Mouse (Mus musculus) stomach, embryonic 16.5 days (tissue): ENCODE data around the gene Wnk1. TPM values are rescaled to one million over a fixed set of nuclear protein-coding genes. Genes with fewer than 3 reads are reported as not detected.

Experiments used
- ATAC-seq: fragments of 200-750 bp; cut with Nextera tagmentation; 2 replicates; pipeline ENCODE4 v1.8.0; 2017; ENCODE audit warnings: moderate number of reproducible peaks, moderate TSS enrichment; ENCODE audit not compliant: insufficient read depth, low FRiP score
- H3K27ac ChIP-seq: fragments of 300-500 bp; sonication (generic); 2 replicates; pipeline ENCODE4 v1.5.1; 2014; ENCODE audit warnings: low read length
- H3K27me3 ChIP-seq: fragments of 300-500 bp; sonication (generic); 2 replicates; pipeline ENCODE4 v1.6.1; 2014; ENCODE audit warnings: low read length, control low read depth, mixed read lengths; ENCODE audit not compliant: control insufficient read depth, insufficient read depth
- H3K36me3 ChIP-seq: fragments of 300-500 bp; sonication (generic); 2 replicates; pipeline ENCODE4 v1.6.1; 2014; ENCODE audit warnings: low read length; ENCODE audit not compliant: control insufficient read depth, insufficient read depth
- H3K4me1 ChIP-seq: fragments of 300-500 bp; sonication (generic); 2 replicates; pipeline ENCODE4 v1.6.1; 2014; ENCODE audit warnings: low read length, control low read depth, mixed read lengths; ENCODE audit not compliant: control insufficient read depth, insufficient read depth
- H3K4me2 ChIP-seq: fragments of 300-500 bp; sonication (generic); 2 replicates; pipeline ENCODE4 v1.6.1; 2014; ENCODE audit warnings: low read depth, low read length, mixed read lengths
- H3K4me3 ChIP-seq: fragments of 300-500 bp; sonication (generic); replicated peaks from 2 replicates; pipeline ENCODE4 v1.5.1; 2014; ENCODE audit warnings: mild to moderate bottlenecking, low read length
- H3K9ac ChIP-seq: fragments of 300-500 bp; sonication (generic); 2 replicates; pipeline ENCODE4 v1.6.1; 2014; ENCODE audit warnings: low read length
- H3K9me3 ChIP-seq: fragments of 300-500 bp; sonication (generic); replicated peaks from 2 replicates; pipeline ENCODE4 v1.6.1; 2016; ENCODE audit warnings: low read length, control low read depth; ENCODE audit not compliant: control insufficient read depth
- WGBS: fragments of 180-500 bp; shearing (Covaris S2); extraction: QIAGEN DNeasy Blood & Tissue Kit; methylation state at CpG from one replicate; pipeline ENCODE4 v1.1.7; 2014; 5-methylcytosine and 5-hydroxymethylcytosine counted together
- microRNA counts: library from miRNA; unstranded; fragments of <30 nt; microRNA quantifications from one replicate; lab custom pipeline; 2016
- microRNA-seq: library from miRNA; unstranded; fragments of <30 nt; microRNA quantifications from one replicate; pipeline ENCODE4, GENCODE M21; 2016
- polyA plus RNA-seq: library from polyadenylated mRNA; unstranded; fragments of >200 nt; fragmentation: Nextera tagmentation; extraction: Ambion mirVana; gene quantifications from 2 replicates; pipeline ENCODE4 v1.2.1, GENCODE M21; 2015

The Wnk1 gene
- polyA plus RNA-seq, 1 experiment from 2014 or later: 37.4 TPM

- peak within 1 kb of the TSS; percentile 94 for H3K4me3 ChIP-seq
- no peaks in the 10 kb centered on the region for H3K9me3 ChIP-seq
- H3K27ac ChIP-seq: peak within 1 kb of the TSS; percentile 98
- H3K36me3 ChIP-seq: no peaks in the 10 kb centered on the region
- peak; percentile 88 for ATAC-seq
- H3K27me3 ChIP-seq: no peaks in the 10 kb centered on the region
- H3K4me2 ChIP-seq: peak within 1 kb of the TSS; percentile 84
- H3K4me1 ChIP-seq: peaks cover 4% of the 10 kb centered on the region; the same call in 1 of the 2 replicates
- under 1% methylated on average over 67 of the region's 67 CpGs for WGBS
- peak within 1 kb of the TSS; percentile 94 for H3K9ac ChIP-seq
Measured at GRCm38 (mm10) chr6:119902204-119903080, 136.0 kb downstream of the Wnk1 start, which contains the start of gene Rad52. TSS of gene Rad52 (plus strand) at chr6:119902698.

- H3K27me3 ChIP-seq: no peaks in the 10 kb centered on the region
- no peak overlapping the region for H3K9ac ChIP-seq
- H3K36me3 ChIP-seq: no peaks in the 10 kb centered on the region
- ATAC-seq: no peak
- no peak overlapping the region for H3K4me2 ChIP-seq
- 80% methylated on average over 7 of the region's 7 CpGs for WGBS
- no peak overlapping the region for H3K27ac ChIP-seq
- H3K4me1 ChIP-seq: no peaks in the 10 kb centered on the region
- H3K4me3 ChIP-seq: no peak overlapping the region
- H3K9me3 ChIP-seq: no peaks in the 10 kb centered on the region
Measured at GRCm38 (mm10) chr6:119892711-119893110, 145.8 kb downstream of the Wnk1 start.

GRCm38 (mm10) chr6:119883151-119883550, 155.3 kb downstream of the Wnk1 start:
- ATAC-seq: no peak
- H3K4me3 ChIP-seq: no peak overlapping the region
- no peaks in the 10 kb centered on the region for H3K4me1 ChIP-seq
- no peak overlapping the region for H3K9ac ChIP-seq
- no peaks in the 10 kb centered on the region for H3K36me3 ChIP-seq
- 60% methylated on average over 7 of the region's 7 CpGs for WGBS
- H3K27me3 ChIP-seq: no peaks in the 10 kb centered on the region
- no peaks in the 10 kb centered on the region for H3K9me3 ChIP-seq
- peak overlapping the region; percentile 1; the same call in 1 of the 2 replicates for H3K4me2 ChIP-seq
- H3K27ac ChIP-seq: no peak overlapping the region

MicroRNAs within 50 kb of the gene (microRNA counts, 519-probe panel; counts per million panel counts)
- microRNA mmu-miR-706 (lab: Ali Mortazavi, UCI): not detected

Small RNAs within 50 kb of the gene (microRNA-seq; reads per million reads assigned to microRNA genes)
- not detected for gene Mir706

Other genes with a start within 250 kb of the Wnk1 start
- gene Erc1, start 190.5 kb downstream of the Wnk1 start, polyA plus RNA-seq: 11.0 and 12.6 TPM in 2 replicates
- 19.4 and 21.1 TPM in 2 replicates for gene Rad52, start 136.0 kb downstream of the Wnk1 start, polyA plus RNA-seq
- not detected in 2 replicates for gene Ninj2, start 54.7 kb upstream of the Wnk1 start, polyA plus RNA-seq